Mouse (Mus musculus): ENCODE results near the gene Wdcp.
"Not testable (repeated sequence)": the region's sequence is repeated elsewhere in the genome, so short reads cannot be mapped to it uniquely, and the experiment has no call there.

Wdcp gene

DNA sequence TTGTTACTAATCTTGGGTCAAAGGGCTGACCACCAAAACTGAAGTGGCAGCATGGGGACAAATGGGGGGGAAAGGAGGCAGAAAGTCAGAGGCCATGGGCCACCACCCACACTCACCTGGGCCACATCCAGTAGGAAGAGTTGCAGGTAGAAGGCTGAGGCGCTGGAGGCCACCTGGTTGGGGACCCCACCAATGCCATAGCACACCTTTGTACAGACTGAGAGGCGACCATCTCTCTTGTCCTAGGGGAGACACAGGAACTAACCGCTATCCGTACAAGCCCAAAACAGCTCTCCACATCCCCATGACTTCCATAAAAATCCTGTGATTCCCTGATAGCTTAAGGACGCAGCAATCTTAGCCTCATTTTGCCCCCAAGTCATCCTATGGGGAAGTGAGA, 28.2 kb downstream of the Wdcp start:
- DNase-seq (ENCODE audit: low read depth): no peak

DNA sequence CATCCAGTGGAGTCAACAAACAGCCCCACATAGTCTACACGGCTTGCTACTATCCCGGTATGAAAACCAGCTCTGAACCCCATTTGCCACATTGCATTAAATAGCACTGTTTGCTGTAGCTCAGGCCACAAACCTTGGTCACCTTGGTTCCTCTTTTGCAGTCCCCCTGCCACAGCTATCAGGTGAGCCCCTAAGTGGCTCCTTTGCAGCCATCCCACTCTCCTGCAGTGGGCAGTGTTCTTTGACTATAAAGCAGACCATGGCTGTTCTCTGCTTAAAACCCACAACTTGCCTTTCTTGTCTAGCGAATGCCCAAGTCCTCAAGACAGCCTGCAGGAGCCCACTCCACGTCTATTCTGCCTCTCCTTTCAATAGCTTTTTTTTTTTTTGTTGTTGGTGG, 29.2 kb downstream of the Wdcp start:
- no peak for DNase-seq (ENCODE audit: low read depth)

GRCm38 (mm10) chr12:4872983-4873477, 29.9 kb downstream of the Wdcp start:
- DNase-seq (ENCODE audit: low read depth): no peak

DNA sequence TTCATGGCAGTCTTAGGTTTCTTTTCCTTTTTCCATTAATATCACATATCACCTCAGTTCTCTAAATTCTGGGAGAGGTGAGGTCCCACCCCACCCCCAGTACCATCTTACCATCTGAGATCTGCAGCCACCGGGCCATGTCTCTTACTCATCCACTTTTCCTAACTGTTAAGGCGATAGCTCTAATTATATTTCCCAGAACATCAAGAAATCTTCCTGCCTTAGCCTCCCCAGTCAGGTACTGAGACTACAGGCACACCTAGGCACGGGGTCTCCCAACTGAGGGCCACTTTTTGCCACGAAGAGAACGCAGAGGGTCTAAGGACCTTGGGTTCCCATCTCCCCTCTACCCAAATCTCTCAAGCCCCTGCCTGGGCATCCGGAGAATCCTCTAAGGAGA, 30.4 kb downstream of the Wdcp start:
- DNase-seq (ENCODE audit: low read depth): no peak

GRCm38 (mm10) chr12:4874161-4874927, 31.2 kb downstream of the Wdcp start, which contains the start of gene Mfsd2b:
Mfsd2b (minus strand) TSS chr12:4874359.
- DNase-seq (ENCODE audit: low read depth): peak; percentile 23

GRCm38 (mm10) chr12:4875623-4876022, 32.5 kb downstream of the Wdcp start:
- DNase-seq (ENCODE audit: low read depth): no peak

DNA sequence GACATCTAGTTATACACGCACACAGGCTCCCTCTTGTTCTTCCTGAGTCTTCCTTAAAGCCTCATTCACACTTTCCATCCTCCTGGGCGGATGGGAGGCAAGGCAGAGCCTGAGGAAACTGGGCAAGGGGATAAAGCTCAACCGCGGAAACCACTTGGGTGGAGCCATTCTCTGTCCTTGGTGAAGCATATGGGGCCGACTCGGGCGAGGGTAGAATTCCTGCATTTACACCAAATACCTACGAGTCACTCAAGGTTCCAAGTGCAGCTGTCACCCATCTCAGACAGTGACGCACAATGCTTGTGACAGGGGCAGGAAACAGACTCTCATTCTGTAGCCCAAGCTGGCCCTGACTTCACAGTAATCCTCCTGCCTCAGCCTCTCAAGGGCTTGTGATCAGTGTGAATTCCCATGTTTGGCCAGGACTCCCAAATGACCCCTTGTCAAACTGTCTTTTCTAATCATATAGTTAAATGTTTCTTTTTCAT, 35.2 kb downstream of the Wdcp start:
- DNase-seq (ENCODE audit: low read depth): no peak

DNA sequence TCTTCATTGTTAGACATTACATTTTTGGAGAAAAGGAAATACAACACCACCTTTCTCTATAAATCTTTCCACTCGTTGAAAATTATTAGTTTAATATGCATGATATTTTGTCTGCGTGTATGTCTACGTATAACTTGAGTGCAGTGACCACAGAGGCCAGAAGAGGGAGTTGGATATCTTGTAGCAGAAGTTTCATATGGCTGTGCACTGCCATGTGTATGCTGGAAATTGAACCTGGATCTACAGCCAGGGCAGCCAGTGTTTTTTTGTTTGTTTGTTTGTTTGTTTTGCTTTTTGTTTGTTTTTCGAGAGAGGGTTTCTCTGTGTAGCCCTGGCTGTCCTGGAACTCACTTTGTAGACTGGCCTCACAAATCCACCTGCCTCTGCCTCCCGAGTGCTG, 35.9 kb downstream of the Wdcp start:
- DNase-seq (ENCODE audit: low read depth): no peak

GRCm38 (mm10) chr12:4882086-4882485, 39.0 kb downstream of the Wdcp start:
- DNase-seq (ENCODE audit: low read depth): no peak

GRCm38 (mm10) chr12:4885062-4885461, 42.0 kb downstream of the Wdcp start:
- no peak for DNase-seq (ENCODE audit: low read depth)

GRCm38 (mm10) chr12:4886581-4886980, 43.5 kb downstream of the Wdcp start:
- not testable (repeated sequence) for DNase-seq (ENCODE audit: low read depth)

- DNase-seq (ENCODE audit: low read depth): no peak
Measured at GRCm38 (mm10) chr12:4888739-4889138, 45.6 kb downstream of the Wdcp start.

GRCm38 (mm10) chr12:4889251-4889650, 46.1 kb downstream of the Wdcp start:
- DNase-seq (ENCODE audit: low read depth): no peak

- no peak for DNase-seq (ENCODE audit: low read depth)
Measured at GRCm38 (mm10) chr12:4889891-4890290, 46.8 kb downstream of the Wdcp start.

- no peak for DNase-seq (ENCODE audit: low read depth)
Measured at GRCm38 (mm10) chr12:4898024-4898423, 54.9 kb downstream of the Wdcp start.

DNA sequence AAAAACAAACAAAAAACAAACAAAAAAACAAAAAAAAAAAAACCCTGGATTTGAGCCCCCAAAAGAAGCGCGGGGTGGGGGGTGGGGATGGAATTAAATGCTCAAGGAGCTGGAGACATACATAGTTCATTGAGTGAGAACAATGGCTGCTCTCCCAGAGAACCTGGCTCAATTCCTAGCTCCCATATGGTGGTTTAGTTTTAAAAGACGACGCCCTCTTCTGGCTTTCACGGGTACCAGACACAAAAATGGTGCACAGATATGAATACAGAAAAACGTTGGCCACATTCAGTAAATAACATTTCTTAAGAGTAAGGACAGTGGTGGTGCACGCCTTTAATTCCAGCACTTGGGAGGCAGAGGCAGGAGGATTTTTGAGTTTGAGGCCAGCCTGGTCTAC, 62.8 kb downstream of the Wdcp start:
- no peak for DNase-seq (ENCODE audit: low read depth)

- no peak for DNase-seq (ENCODE audit: low read depth)
Measured at GRCm38 (mm10) chr12:4906476-4906875, 63.4 kb downstream of the Wdcp start.

DNA sequence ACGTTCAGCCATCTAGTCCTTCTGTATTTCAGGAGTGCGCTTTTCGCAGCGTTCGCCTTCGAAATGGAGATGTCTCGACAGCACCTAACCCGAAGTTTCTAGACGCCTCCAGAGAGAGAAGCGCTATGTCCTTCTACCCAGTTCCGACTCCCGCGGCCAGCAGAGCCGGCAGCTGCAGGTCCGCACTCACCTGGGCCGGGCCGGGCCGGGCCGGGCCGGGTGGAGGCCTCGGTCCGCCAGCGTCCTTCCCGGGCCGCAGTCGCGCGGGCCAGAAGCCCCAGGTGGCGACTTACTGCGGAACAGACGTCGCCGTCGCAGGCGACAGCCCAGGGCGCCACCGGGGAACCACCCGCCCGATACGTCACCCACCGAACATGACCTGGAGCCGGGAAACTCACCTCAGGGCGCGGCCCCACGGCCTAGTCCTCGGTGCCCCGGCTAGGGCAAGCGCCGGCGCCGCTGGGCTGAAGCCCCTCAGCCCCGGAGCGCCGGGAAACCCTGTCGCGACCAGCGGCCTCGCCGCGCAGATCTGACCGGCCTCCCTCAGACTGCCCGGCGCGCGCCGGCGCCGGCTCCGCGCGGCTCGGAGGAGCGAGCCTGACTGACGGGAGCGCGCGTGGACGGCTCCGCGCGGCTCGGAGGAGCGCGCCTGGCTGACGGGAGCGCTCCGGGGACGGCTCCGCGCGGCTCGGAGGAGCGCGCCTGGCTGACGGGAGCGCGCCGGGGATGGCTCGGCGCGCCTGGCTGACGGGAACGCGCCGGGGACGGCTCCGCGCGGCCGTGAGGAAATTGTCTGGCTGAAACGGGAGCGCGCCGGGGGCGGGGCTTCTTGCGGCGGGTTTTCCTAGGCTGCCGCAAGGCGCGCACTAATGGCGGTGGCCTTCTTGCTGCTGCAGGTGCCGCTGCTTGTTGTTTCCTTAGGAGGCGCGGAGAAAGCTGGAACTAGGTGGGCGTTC, 64.1 kb downstream of the Wdcp start, which contains the start of gene Ubxn2a:
Gene Ubxn2a (minus strand): TSS at position 755 of the 956 bp plus-strand sequence.
- peak; percentile 73 for DNase-seq (ENCODE audit: low read depth)

GRCm38 (mm10) chr12:4908391-4908790, 65.3 kb downstream of the Wdcp start:
- no peak for DNase-seq (ENCODE audit: low read depth)
